Comparison of ENCODE assay signal across 26 mouse cellular contexts in the genomic region with DNA sequence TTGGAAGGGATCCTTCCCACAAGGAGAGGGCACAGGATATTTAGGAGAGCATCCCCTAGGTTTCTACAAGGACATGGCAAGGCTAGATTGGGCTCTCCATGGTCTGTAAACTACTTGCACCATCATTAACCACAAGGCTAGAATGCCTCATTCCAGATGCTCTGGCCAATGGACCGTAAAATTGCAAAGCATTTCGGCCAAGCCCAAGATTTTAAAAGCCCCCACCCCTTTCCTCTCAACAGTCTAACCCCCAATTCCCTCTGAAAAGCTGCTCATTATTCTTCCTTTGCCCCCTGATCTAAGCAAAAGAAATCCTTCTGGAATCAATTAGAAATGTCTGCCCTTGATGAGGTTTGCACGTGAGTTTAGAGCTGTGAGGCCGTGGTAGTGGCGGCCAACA.
DNase-seq lines count a peak whose midpoint lies in the region; ATAC-seq and TF ChIP-seq lines count a peak whose summit lies in the region.
"Had no signal": no experiment of that assay in that cellular context is flagged by ENCODE, and none has a peak within 500 bp of the region (broad histone marks: within the 10 kb centered on the region; RNA-seq: fewer than 3 reads in every experiment).

No protein-coding gene starts in this region.

- H3K4me3 ChIP-seq in neural tube, embryonic 15.5 days (replicated peaks) = no peak overlapping the region
- no peak overlapping the region for H3K4me3 ChIP-seq in embryonic facial prominence, embryonic 14.5 days (ENCODE audit: low read depth, low read length)
- H3K4me3 ChIP-seq in limb, embryonic 14.5 days (replicated peaks; ENCODE audit: low read length) = no peak overlapping the region
- no peak overlapping the region for H3K4me3 ChIP-seq in hindbrain, embryonic 14.5 days (replicated peaks; ENCODE audit: low read length)
- H3K4me3 ChIP-seq in intestine, embryonic 16.5 days (ENCODE audit: low read length) = no peak overlapping the region
- H3K4me3 ChIP-seq: heart, adult 2 months; heart, embryonic 13.5 days; left cerebral cortex, adult 2 months; liver, embryonic 13.5 days; midbrain, embryonic 15.5 days had no signal

- peak; percentile 41 for DNase-seq in neural tube, embryonic 10.5 days (ENCODE audit: extremely low spot score, low spot score)
- peak; percentile 26 for DNase-seq in embryonic facial prominence, embryonic 14.5 days (ENCODE audit: low spot score)
- peak; percentile 53 for DNase-seq in limb, embryonic 14.5 days (ENCODE audit: low spot score)
- no peak for DNase-seq in lung, postnatal 36 days
- no peak for DNase-seq in hindbrain, embryonic 14.5 days (ENCODE audit: low spot score)
- DNase-seq: adrenal gland, adult 2 months; B cell, adult 2 months; cerebellum, adult 18-20 months; cerebellum, postnatal 14 days; forebrain, postnatal 0 days; gastrocnemius, postnatal 25 days; heart, adult 2 months; heart, postnatal 14 days; kidney, adult 9 months; left cerebral cortex, postnatal 4 days; liver, embryonic 13.5 days; lung, embryonic 14.5 days; lung, postnatal 4 days had no signal

- no peaks in the 10 kb centered on the region for H3K9me3 ChIP-seq in neural tube, embryonic 15.5 days (replicated peaks)
- no peaks in the 10 kb centered on the region for H3K9me3 ChIP-seq in embryonic facial prominence, embryonic 14.5 days (ENCODE audit: control insufficient read depth, low read length)
- no peaks in the 10 kb centered on the region for H3K9me3 ChIP-seq in limb, embryonic 14.5 days (ENCODE audit: control insufficient read depth, low read length)
- H3K9me3 ChIP-seq in hindbrain, embryonic 14.5 days (ENCODE audit: control insufficient read depth, low read length) = no peaks in the 10 kb centered on the region
- H3K9me3 ChIP-seq in intestine, embryonic 16.5 days (ENCODE audit: control insufficient read depth, low read length) = no peaks in the 10 kb centered on the region
- H3K9me3 ChIP-seq: heart, embryonic 13.5 days; liver, embryonic 13.5 days; midbrain, embryonic 15.5 days had no signal

- no peaks in the 10 kb centered on the region for H3K36me3 ChIP-seq in neural tube, embryonic 15.5 days
- H3K36me3 ChIP-seq in embryonic facial prominence, embryonic 14.5 days (ENCODE audit: control insufficient read depth, insufficient read depth, low read length) = no peaks in the 10 kb centered on the region
- H3K36me3 ChIP-seq in limb, embryonic 14.5 days (ENCODE audit: control insufficient read depth, insufficient read depth, low read length) = no peaks in the 10 kb centered on the region
- no peaks in the 10 kb centered on the region for H3K36me3 ChIP-seq in hindbrain, embryonic 14.5 days (replicated peaks; ENCODE audit: control insufficient read depth, insufficient read depth)
- H3K36me3 ChIP-seq in intestine, embryonic 16.5 days (ENCODE audit: control insufficient read depth, insufficient read depth, low read length) = no peaks in the 10 kb centered on the region
- H3K36me3 ChIP-seq: G1E; heart, embryonic 13.5 days; liver, embryonic 13.5 days; midbrain, embryonic 15.5 days had no signal

- no peaks in the 10 kb centered on the region for H3K4me1 ChIP-seq in neural tube, embryonic 15.5 days
- no peaks in the 10 kb centered on the region for H3K4me1 ChIP-seq in embryonic facial prominence, embryonic 14.5 days (ENCODE audit: control insufficient read depth, insufficient read depth, low read length)
- H3K4me1 ChIP-seq in limb, embryonic 14.5 days (ENCODE audit: control insufficient read depth, insufficient read depth, low read length) = 0 out of 2 replicates have a peak, but pooled peaks cover 3% of the 10 kb centered on the region
- H3K4me1 ChIP-seq in hindbrain, embryonic 14.5 days (replicated peaks; ENCODE audit: control insufficient read depth, insufficient read depth, low read length) = no peaks in the 10 kb centered on the region
- H3K4me1 ChIP-seq in intestine, embryonic 16.5 days (ENCODE audit: control insufficient read depth, insufficient read depth, low read length) = no peaks in the 10 kb centered on the region
- H3K4me1 ChIP-seq: heart, embryonic 13.5 days; liver, embryonic 13.5 days; midbrain, embryonic 15.5 days had no signal

- TF ChIP-seq POLR2A in limb, embryonic 14.5 days (IDR thresholded peaks at IDR 0.05; ENCODE audit: borderline replicate concordance, extremely low read depth, insufficient read depth, insufficient read length) = no peak

- 57% methylated on average over 5 of the region's 5 CpGs for WGBS in neural tube, embryonic 15.5 days
- 31% methylated on average over 5 of the region's 5 CpGs for WGBS in embryonic facial prominence, embryonic 14.5 days
- 17% methylated on average over 5 of the region's 5 CpGs for WGBS in limb, embryonic 14.5 days
- WGBS in hindbrain, embryonic 14.5 days = 73% methylated on average over 5 of the region's 5 CpGs
- 77% methylated on average over 5 of the region's 5 CpGs for WGBS in intestine, embryonic 16.5 days

- H3K4me2 ChIP-seq in neural tube, embryonic 15.5 days = no peak overlapping the region
- H3K4me2 ChIP-seq in embryonic facial prominence, embryonic 14.5 days (ENCODE audit: low read depth, low read length) = no peak overlapping the region
- no peak overlapping the region for H3K4me2 ChIP-seq in limb, embryonic 14.5 days (replicated peaks; ENCODE audit: low read depth, low read length, severe bottlenecking)
- no peak overlapping the region for H3K4me2 ChIP-seq in hindbrain, embryonic 14.5 days (replicated peaks)
- no peak overlapping the region for H3K4me2 ChIP-seq in intestine, embryonic 16.5 days (ENCODE audit: low read depth, low read length)
- H3K4me2 ChIP-seq: heart, embryonic 13.5 days; liver, embryonic 13.5 days; lung, embryonic 14.5 days; midbrain, embryonic 15.5 days had no signal

- H3K27me3 ChIP-seq in neural tube, embryonic 15.5 days (replicated peaks) = no peaks in the 10 kb centered on the region
- H3K27me3 ChIP-seq in embryonic facial prominence, embryonic 14.5 days (replicated peaks; ENCODE audit: control insufficient read depth, insufficient read depth, low read length) = no peaks in the 10 kb centered on the region
- H3K27me3 ChIP-seq in limb, embryonic 14.5 days (ENCODE audit: control insufficient read depth, insufficient read depth, low read length) = no peaks in the 10 kb centered on the region
- H3K27me3 ChIP-seq in hindbrain, embryonic 14.5 days (ENCODE audit: control insufficient read depth, insufficient read depth, low read length) = no peaks in the 10 kb centered on the region
- H3K27me3 ChIP-seq in intestine, embryonic 16.5 days (replicated peaks; ENCODE audit: control insufficient read depth, insufficient read depth, low read length) = no peaks in the 10 kb centered on the region
- H3K27me3 ChIP-seq: CH12.LX; heart, embryonic 13.5 days; liver, embryonic 13.5 days; midbrain, embryonic 15.5 days; Patski had no signal

- no peak overlapping the region for H3K27ac ChIP-seq in neural tube, embryonic 15.5 days (replicated peaks)
- H3K27ac ChIP-seq in embryonic facial prominence, embryonic 14.5 days (replicated peaks; ENCODE audit: low read depth, low read length) = no peak overlapping the region
- no peak overlapping the region for H3K27ac ChIP-seq in limb, embryonic 14.5 days (replicated peaks; ENCODE audit: low read depth, low read length)
- H3K27ac ChIP-seq in hindbrain, embryonic 14.5 days = no peak overlapping the region
- H3K27ac ChIP-seq in intestine, embryonic 16.5 days (ENCODE audit: low read length) = no peak overlapping the region
- H3K27ac ChIP-seq: heart, adult 2 months; heart, embryonic 13.5 days; left cerebral cortex, adult 2 months; liver, embryonic 13.5 days; midbrain, embryonic 15.5 days had no signal

- ATAC-seq in neural tube, embryonic 15.5 days (ENCODE audit: low FRiP score) = no peak
- no peak for ATAC-seq in embryonic facial prominence, embryonic 14.5 days (ENCODE audit: low read depth)
- ATAC-seq in limb, embryonic 14.5 days (ENCODE audit: low FRiP score, low read depth) = peak; percentile 57
- ATAC-seq in hindbrain, embryonic 14.5 days (ENCODE audit: low FRiP score) = no peak
- no peak for ATAC-seq in intestine, embryonic 16.5 days
- ATAC-seq: forebrain, postnatal 0 days; midbrain, embryonic 15.5 days; Patski had no signal

- no peak overlapping the region for H3K9ac ChIP-seq in neural tube, embryonic 15.5 days (replicated peaks)
- no peak overlapping the region for H3K9ac ChIP-seq in embryonic facial prominence, embryonic 14.5 days (ENCODE audit: low read depth, low read length)
- no peak overlapping the region for H3K9ac ChIP-seq in limb, embryonic 14.5 days (ENCODE audit: low read depth, low read length, severe bottlenecking)
- H3K9ac ChIP-seq in hindbrain, embryonic 14.5 days = no peak overlapping the region
- no peak overlapping the region for H3K9ac ChIP-seq in intestine, embryonic 16.5 days (ENCODE audit: low read depth, low read length)
- H3K9ac ChIP-seq: forebrain, postnatal 0 days; heart, embryonic 13.5 days; liver, embryonic 13.5 days; lung, embryonic 14.5 days; midbrain, embryonic 15.5 days had no signal

Comparison
In these comparisons a context has a peak if more than half of its experiments do, and no peak if none do; other contexts are left out.
1. DNase-seq: peak in neural tube, embryonic 10.5 days (single experiment), embryonic facial prominence, embryonic 14.5 days (single experiment) and limb, embryonic 14.5 days (single experiment); none in lung, postnatal 36 days (single experiment) and hindbrain, embryonic 14.5 days (single experiment).